Mouse (Mus musculus) CH12.LX (cell line): ENCODE data around the gene Lca5l.

Experiments
- CTCF ChIP-seq, 2 experiments: IDR thresholded peaks in 1 of 2; conservative IDR thresholded peaks in 1 of 2; 2 replicates each; pipeline ENCODE4 v1.5.1; 2011 to 2012; ENCODE audit warnings: low read depth in 2 of 2, low read length in 2 of 2, improper control_type of control experiment in 1 of 2, inconsistent platforms in 1 of 2, mild to moderate bottlenecking in 1 of 2, moderate library complexity in 1 of 2
- EP300 ChIP-seq: IDR thresholded peaks from 2 replicates; pipeline ENCODE4 v1.6.1; 2011; ENCODE audit warnings: low read length, improper control_type of control experiment
- MAFK ChIP-seq: IDR thresholded peaks from 2 replicates; pipeline ENCODE4 v1.6.1; 2011; ENCODE audit warnings: low read length, improper control_type of control experiment; ENCODE audit not compliant: insufficient replicate concordance
- MEF2A ChIP-seq: IDR thresholded peaks from 2 replicates; pipeline ENCODE4 v1.6.1; 2014; ENCODE audit warnings: low read depth, mild to moderate bottlenecking, inconsistent platforms, low read length, improper control_type of control experiment, borderline replicate concordance
- POLR2A ChIP-seq: IDR thresholded peaks from 2 replicates; pipeline ENCODE4 v1.6.1; 2011; ENCODE audit warnings: low read depth, mild to moderate bottlenecking, improper control_type of control experiment, low read length
- POLR2AphosphoS2 ChIP-seq: IDR thresholded peaks from 2 replicates; pipeline ENCODE4 v1.6.1; 2011; ENCODE audit warnings: low read depth, low read length, improper control_type of control experiment
- RCOR1 ChIP-seq: conservative IDR thresholded peaks from 2 replicates; pipeline ENCODE4 v1.6.1; 2012; ENCODE audit warnings: low read depth, mild to moderate bottlenecking, inconsistent platforms, low read length, improper control_type of control experiment
- SIN3A ChIP-seq: IDR thresholded peaks from 2 replicates; pipeline ENCODE4 v1.6.1; 2012; ENCODE audit warnings: low read length, improper control_type of control experiment, inconsistent platforms
- USF1 ChIP-seq: IDR thresholded peaks from 2 replicates; pipeline ENCODE4 v1.6.1; 2014; ENCODE audit warnings: low read depth, mild to moderate bottlenecking, inconsistent platforms, low read length, improper control_type of control experiment
- ZNF384 ChIP-seq: IDR thresholded peaks from 2 replicates; pipeline ENCODE4 v1.6.1; 2012; ENCODE audit warnings: low read depth, low read length, improper control_type of control experiment, inconsistent platforms

GRCm38 (mm10) chr16:96145814-96146213, 46.3 kb downstream of the Lca5l start:
- TF ChIP-seq CTCF (conservative IDR thresholded peaks at IDR 0.05 in 1 of 2, IDR thresholded peaks at IDR 0.05 in 1 of 2; ENCODE audit: low read depth in 2 of 2, low read length in 2 of 2) (peak in 1 of 2 experiments; percentile 43; a peak in 2 of 4 replicates), EP300 (no peak), ZNF384 (no peak), POLR2A (no peak), POLR2AphosphoS2 (no peak), MEF2A (0 out of 2 replicates have a peak, but pooled peaks have one; percentile 4), RCOR1 (no peak), MAFK (no peak), USF1 (no peak), SIN3A (0 out of 2 replicates have a peak, but pooled peaks have one; percentile 10)
